Mouse (Mus musculus) heart, adult 9 months (tissue): ENCODE measurements around the gene Acot7.

Experiments used
- DNase-seq, 2 experiments: peaks; one replicate each; pipeline ENCODE4 v3.0.0; 2022; ENCODE audit warnings: low spot score in 2 of 2

Gene Acot7

DNA sequence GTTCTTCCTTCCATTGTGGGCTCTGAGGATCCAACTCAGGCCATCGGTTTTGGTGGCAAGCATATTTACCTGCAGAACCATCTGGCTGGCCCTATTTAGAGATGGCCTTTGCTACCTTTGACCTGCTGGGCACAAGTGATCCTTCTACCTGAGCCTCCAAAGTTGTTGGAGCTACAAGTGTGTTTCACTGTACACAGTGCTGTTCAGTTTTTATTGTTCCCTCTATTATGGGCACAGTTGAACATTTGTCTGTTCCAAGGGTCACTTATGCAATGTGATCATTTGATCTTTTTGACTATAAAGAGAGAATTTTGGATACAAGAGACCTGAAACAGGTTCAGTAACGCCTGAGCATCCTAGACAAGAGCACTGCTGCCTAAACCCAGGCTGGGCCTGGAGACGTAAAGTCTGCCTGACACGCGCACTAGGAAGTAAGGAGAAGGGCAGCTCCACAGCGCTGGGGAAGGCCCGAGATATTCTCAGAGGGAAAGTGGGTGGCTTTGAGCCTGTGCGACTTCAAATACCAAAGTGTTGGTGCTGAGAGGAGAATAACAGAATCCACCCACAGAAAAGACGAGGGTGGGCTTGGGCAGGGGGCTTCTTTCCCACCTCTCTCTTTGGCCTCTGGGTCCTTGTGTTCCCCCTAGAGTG is 65.4 kb downstream of the Acot7 start:
- DNase-seq = no peak

DNA sequence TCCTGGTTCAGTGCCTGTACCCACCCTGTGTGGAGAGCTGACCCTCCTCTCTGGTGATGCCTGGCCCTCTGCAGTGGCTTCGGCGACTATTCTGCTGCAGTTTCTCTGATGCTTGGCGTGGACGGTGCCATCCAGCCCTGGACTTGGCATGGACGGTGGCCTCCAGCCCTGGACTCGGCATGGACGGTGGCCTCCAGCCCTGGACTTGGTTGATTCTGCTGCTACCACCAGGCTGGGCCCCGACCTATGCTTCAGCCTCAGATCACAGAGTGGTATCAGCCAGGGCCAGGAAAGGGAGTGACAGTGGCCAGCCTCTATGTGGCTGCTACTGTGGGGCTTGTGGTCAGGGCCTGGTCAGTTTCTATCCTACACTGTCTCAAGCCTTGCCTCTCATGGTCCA is 66.0 kb downstream of the Acot7 start:
- DNase-seq = no peak

- DNase-seq = no peak
Measured at GRCm38 (mm10) chr4:152244545-152245522, 66.9 kb downstream of the Acot7 start.

GRCm38 (mm10) chr4:152246011-152246410 is 68.1 kb downstream of the Acot7 start:
- DNase-seq = peak; percentile 64 to 69

- no peak for DNase-seq
Measured at GRCm38 (mm10) chr4:152247195-152247594, 69.3 kb downstream of the Acot7 start.

DNA sequence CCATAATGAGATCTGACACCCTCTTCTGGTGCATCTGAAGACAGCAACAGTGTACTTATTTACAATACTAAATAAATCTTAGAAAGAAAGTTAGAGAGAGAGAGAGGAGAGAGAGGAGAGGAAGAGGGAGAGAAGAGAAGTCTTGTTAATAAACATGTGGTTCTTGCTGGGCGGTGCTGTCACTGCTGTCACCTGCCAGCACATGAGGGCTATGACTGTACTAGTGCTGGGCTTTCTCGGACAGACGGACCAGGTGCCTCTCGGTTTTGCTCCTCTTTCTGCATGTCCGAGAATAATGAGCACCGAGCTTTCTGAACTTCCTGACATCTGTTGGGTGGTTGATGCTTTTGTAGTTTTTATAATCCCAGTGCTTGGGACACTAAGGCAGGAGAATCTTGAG is 72.7 kb downstream of the Acot7 start:
- no peak for DNase-seq

DNA sequence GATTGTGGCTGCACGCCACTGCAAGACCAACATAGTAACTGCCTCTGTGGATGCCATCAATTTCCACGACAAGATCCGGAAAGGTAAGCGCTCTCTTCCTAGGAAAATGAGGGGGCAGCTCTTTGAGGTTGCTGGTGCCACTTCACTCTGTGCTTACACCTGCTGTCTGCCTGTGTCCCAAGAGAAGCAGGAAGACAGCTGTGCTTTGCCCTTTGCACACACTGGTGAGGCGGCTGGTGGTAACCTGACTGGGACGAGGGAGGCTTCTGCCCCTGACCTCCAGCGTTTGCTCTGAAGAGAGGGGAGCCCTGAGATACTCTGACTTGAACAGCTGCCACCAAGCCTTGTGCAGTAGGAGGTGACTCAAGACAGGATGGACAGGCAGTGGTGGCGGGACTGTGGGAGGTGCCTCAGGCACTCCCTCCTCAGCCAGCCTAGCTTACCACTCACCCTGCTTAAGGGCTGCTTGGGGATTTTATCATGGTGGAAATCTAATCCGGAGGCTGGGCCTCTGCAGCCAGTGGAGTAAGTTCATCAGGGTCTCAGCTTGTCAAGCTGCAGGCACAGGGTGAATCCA is 75.3 kb downstream of the Acot7 start:
- no peak for DNase-seq

DNA sequence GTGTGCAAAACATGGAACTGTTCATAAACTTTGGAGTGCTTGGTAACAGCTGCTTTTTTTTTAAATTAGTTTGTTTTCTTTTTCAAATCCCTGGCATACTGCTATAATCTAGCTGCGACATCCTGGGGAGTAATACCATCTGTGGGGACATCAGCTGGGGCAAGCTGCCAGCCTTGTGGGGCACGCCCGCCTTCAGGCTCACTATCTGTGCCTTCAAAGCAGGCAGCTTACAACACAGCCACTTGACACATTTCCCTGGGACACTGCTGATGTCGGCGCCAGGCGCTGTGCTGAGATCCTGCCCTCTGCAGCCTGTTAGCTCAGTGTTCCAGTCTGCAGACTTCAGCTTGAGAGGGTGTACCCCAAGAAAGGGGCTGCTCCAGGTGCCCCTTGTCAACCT is 79.1 kb downstream of the Acot7 start:
- peak; percentile 74 to 83 for DNase-seq

DNA sequence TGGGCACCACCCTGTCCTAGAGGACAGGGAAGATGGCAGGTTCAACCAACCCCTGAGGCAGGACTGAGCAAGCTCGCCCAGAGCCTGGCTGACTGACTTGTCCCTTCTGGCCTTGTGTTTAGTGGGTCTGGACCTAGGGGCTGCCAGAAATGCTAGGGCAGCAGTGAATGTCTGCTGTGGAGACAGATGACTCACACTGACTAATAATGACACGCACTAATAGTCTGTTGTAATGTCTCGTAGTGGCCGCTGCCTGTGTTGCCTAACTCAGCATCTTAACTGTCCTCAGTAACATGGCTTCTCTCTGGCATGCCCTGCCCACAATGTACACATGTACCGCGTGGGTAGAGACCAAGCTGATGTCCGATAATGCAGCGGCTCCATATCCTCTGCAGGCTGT is 82.5 kb downstream of the Acot7 start:
- DNase-seq = no peak

GRCm38 (mm10) chr4:152262187-152262586 is 84.3 kb downstream of the Acot7 start:
- peak; percentile 66 to 69 for DNase-seq

DNA sequence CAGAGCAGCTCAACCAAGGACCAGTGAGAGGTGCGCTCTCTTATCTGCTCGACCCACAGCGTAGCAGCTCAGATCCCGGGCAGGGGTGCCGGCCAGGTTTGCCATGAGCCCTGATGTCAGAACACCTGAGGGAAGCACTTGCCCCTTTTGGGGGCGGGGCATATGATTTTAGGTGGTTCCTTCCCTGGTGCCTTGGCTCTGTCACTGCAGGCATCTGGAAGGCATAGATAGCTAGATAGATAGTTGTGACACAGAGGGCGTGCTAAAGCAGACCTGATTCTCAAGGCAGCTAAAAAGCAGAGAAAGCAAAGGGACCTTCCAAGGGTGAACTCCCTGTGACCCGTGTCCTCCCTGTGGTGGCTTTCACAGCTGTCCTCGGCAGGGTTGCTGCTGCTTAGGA is 85.2 kb downstream of the Acot7 start:
- DNase-seq = no peak

DNA sequence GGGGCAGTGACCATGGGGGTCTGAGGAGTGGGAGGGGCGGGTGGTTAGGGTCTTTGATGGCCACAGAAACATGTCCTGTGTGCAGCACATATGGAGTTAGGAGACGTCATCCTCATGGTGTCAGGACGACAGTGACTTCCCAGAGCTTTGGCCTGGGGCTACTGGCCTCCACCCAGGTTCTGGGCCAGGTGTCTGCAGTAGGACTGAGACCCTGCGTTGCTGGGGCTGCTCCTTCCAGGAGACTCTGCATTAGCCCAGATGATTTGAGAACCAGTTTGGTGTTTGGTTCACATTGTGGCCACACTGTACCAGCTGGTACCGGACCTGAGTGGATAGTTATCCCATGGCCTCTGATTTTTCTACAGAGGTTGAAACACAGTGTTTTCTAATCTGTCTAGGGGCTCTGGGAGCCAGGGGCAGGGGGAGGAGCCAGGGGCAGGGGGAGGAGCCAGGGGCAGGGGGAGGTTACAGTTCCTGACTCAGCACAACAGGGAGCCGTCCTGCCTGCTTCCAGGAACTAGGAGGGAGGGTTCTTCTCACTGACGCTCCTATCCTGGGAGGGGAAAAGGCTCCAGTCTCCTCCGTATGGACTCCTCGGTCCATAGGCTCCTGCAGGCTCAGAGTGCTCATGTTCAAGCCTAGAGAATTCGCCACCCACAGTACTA is 85.7 kb downstream of the Acot7 start:
- no peak for DNase-seq

DNA sequence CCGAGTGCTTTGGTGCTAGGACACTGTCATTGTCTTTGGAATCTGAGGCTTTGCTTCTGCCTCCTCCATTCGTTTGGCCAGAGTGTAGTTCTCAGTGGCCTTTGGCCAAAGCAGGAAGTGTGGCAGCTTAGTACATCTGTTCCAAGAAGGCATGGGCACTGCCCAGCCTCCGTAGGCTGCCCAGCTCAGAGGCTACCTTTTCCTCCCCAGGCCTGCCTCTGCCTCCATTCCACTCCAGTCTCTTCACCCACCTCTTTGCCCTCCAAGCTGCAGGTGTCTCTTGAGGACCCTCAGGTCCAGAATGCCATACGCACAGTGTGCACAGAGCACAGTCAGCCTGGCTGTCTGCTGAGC is 86.2 kb downstream of the Acot7 start:
- no peak for DNase-seq

DNA sequence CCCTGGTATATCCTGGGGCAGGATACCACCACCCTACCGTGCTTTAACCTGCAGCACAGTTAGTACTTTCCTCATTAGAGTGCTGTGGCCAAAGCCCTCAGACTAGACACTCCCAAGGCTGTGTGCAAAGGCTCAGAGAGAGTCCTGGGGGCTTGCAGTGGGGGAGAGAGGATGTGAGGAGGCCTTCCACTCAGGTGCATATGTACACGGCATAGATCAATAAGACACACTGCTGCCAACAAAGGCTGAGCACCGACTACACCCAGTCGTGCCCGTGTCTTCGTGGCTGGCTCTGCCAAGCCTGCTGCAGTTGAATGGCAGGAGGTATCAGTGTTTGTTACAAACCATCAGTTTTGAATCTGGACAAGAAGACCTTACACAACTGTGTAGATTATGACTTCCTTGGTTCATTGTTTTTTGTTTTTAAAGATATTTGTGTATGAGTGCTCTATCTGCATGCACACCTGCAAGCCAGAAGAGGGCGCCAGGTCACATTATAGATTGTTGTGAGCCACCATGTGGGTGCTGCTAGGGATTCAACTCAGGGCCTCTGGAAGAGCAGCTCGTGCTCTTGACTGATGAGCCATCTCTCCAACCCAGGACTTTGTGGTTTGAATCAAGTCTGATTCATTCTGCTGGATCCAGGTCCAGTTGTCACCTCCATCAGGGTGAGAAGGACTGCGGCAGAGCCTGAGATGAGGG is 87.1 kb downstream of the Acot7 start:
- no peak for DNase-seq

GRCm38 (mm10) chr4:152265791-152266190 is 87.9 kb downstream of the Acot7 start:
- no peak for DNase-seq

DNA sequence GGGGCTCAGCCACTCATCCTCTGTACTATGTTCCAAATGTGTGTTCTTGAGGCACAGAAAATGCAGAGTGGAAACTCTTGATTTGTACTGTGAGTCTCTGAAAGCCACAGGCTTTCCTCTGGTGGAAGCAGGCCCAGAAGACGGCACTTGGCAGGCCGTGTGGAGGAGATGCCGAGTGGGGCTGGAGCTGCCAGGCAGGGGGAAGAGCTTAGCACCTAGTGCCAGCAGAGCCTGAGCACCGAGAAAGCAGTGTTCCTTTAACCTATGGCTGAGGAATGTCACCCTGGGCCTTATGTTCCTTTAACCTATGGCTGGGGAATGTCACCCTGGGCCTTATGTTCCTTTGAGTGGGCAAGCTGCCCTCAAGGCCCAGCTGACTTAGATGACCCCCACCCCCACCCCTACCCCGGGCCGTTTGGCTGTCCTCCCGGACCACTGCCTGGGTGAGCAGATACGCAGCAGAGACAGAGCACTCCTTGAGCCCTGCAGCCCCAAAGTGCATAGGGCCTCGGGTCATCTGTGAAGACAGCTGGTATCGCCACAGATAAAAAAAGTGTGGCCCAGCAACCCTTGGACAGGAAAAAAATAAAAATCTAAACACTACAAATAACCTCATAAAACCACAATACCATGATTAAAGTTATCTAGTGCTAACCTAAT is 88.4 kb downstream of the Acot7 start:
- peak in 1 of 2 experiments; percentile 48 for DNase-seq

DNA sequence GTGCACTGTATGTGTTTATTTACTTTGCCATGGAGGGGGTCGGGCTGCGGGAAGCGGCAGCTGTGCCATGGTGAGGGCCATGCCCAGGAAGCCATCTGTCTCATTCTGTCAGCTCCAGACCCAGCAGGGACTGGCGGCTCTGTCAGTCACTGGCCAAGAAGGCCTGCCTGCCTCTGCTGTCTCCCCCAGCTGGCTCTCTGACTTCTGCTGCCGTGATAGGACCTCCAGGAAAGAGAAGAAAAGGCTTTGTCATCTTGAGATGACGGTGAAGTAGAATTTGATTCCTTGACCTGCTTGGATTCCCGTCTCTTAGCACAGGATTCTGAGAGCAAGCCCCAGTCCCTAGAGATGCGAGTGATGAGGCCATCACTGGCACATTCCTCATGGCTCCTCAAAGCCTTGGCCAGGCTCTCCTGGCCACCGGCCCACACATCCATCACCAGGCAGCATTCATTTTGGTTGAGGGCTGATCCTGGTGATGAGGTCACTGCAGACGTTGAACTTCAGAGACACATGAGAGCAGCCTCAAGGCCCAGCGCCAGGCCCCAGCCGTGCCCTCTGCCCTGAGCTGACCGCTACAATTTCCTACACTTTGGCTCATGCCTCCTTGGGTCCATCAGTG is 89.9 kb downstream of the Acot7 start:
- DNase-seq = peak in 1 of 2 experiments; percentile 80

DNA sequence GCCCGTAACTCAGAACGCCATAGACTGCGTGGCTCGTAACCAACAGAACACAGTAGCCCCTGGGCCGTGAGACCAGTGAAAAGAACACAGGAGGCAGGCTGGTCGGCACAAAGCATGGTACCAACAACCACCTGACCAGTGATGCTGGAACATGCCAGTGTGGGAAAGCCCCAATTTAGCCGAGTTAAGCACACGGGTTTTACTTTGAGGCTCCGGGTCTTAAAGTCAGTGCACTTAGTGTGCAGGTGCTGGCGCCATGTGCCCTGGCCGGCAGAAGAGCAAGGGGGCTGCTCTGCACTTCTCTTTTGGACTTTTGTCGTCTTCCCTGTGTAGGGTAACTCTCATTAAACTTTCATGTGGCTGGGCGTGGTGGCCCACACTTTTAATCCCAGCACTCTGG is 92.0 kb downstream of the Acot7 start:
- no peak for DNase-seq

- no peak for DNase-seq
Measured at GRCm38 (mm10) chr4:152270599-152270998, 92.7 kb downstream of the Acot7 start.

DNA sequence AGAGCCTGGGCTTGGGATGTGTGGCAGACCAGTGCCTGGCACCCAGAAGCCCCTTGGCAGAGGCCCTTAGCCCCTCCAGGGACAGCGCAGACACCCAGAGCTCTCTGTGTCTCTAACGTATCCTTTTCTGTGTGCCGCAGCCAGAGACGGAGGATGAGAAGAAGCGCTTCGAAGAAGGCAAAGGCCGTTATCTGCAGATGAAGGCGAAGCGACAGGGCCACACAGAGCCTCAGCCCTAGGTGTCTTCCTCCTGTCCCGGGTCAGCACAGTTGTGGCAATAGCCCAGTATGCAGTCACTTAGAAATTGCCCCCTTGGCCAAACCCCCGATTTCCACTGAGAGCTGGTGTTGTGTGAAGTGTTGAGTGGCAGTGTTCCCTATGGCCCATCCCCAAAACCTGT is 93.4 kb downstream of the Acot7 start:
- no peak for DNase-seq

DNA sequence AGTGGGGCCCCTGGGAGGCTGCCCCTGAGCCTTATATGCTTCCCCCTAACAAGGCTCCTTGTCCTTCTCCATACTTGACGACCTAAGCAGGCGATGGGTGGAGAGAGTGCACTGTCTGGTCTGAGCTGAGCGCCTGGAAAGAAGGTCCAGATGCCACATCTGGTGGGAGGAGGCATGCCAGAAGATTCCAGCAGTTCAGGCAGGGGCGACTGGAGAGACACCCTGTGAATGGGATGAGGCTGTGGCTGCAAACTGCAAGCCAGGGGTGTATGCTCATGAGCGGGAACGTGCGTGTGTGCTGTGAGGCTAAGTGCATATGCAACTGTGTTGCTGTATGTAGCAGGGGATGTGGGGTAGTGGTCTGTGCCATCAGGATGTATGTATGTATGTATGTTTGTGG is 94.1 kb downstream of the Acot7 start:
- DNase-seq = no peak
